Mouse (Mus musculus) adrenal gland, postnatal 10 days (tissue): ENCODE measurements around the gene Map4. TPM values are rescaled to one million over a fixed set of nuclear protein-coding genes. Genes with fewer than 3 reads are reported as not detected.

Experiments
- DNase-seq: peaks from one replicate; pipeline ENCODE4 v3.0.0; 2021; ENCODE audit warnings: mixed read lengths
- total RNA-seq, 2 experiments: library from RNA; stranded (reverse); gene quantifications; 2 replicates each; pipeline ENCODE4 v1.2.3; 2021

Map4 gene
- total RNA-seq, 2 experiments from 2014 or later = 83.5 to 132 TPM

- no peak for DNase-seq
Measured at GRCm38 (mm10) chr9:109997441-109997840, 66.2 kb downstream of the Map4 start.

- no peak for DNase-seq
Measured at GRCm38 (mm10) chr9:110001946-110002345, 70.7 kb downstream of the Map4 start.

- DNase-seq = no peak
Measured at GRCm38 (mm10) chr9:110002413-110002812, 71.2 kb downstream of the Map4 start.

GRCm38 (mm10) chr9:110019224-110019623 is 88.0 kb downstream of the Map4 start:
- no peak for DNase-seq

GRCm38 (mm10) chr9:110020405-110020804 is 89.1 kb downstream of the Map4 start:
- no peak for DNase-seq

- no peak for DNase-seq
Measured at GRCm38 (mm10) chr9:110021463-110021862, 90.2 kb downstream of the Map4 start.

- no peak for DNase-seq
Measured at GRCm38 (mm10) chr9:110022151-110022550, 90.9 kb downstream of the Map4 start.

GRCm38 (mm10) chr9:110035091-110035490 is 103.8 kb downstream of the Map4 start:
- DNase-seq = no peak

- no peak for DNase-seq
Measured at GRCm38 (mm10) chr9:110037895-110038294, 106.6 kb downstream of the Map4 start.

GRCm38 (mm10) chr9:110038485-110038884 is 107.2 kb downstream of the Map4 start:
- DNase-seq = no peak

- DNase-seq = no peak
Measured at GRCm38 (mm10) chr9:110044373-110044772, 113.1 kb downstream of the Map4 start.

GRCm38 (mm10) chr9:110045763-110046377 is 114.6 kb downstream of the Map4 start:
- DNase-seq = peak; percentile 25

GRCm38 (mm10) chr9:110047260-110047659 is 116.0 kb downstream of the Map4 start:
- no peak for DNase-seq

- DNase-seq = no peak
Measured at GRCm38 (mm10) chr9:110047857-110048256, 116.6 kb downstream of the Map4 start.

GRCm38 (mm10) chr9:110051184-110051583 is 119.9 kb downstream of the Map4 start:
- no peak for DNase-seq

GRCm38 (mm10) chr9:110051869-110052661 is 120.8 kb downstream of the Map4 start:
- no peak for DNase-seq

- no peak for DNase-seq
Measured at GRCm38 (mm10) chr9:110052951-110053304, 121.7 kb downstream of the Map4 start.

- no peak for DNase-seq
Measured at GRCm38 (mm10) chr9:110053305-110054079, 122.2 kb downstream of the Map4 start.

- no peak for DNase-seq
Measured at GRCm38 (mm10) chr9:110054080-110054421, 122.8 kb downstream of the Map4 start.

GRCm38 (mm10) chr9:110054781-110055180 is 123.5 kb downstream of the Map4 start:
- no peak for DNase-seq

GRCm38 (mm10) chr9:110057200-110057599 is 125.9 kb downstream of the Map4 start:
- DNase-seq = no peak

- no peak for DNase-seq
Measured at GRCm38 (mm10) chr9:110060761-110061160, 129.5 kb downstream of the Map4 start.

GRCm38 (mm10) chr9:110062405-110062804 is 131.1 kb downstream of the Map4 start:
- no peak for DNase-seq
